Mouse (Mus musculus) testis, postnatal 14 days (tissue): ENCODE data around the gene Phospho1.
"Not testable (repeated sequence)": the region's sequence is repeated elsewhere in the genome, so short reads cannot be mapped to it uniquely, and the experiment has no call there.

Experiments
- DNase-seq: peaks from one replicate; pipeline ENCODE4 v3.0.0; 2021; ENCODE audit warnings: low spot score

The Phospho1 gene

GRCm38 (mm10) chr11:95860071-95860490 lies 35.8 kb downstream of the Phospho1 start:
- DNase-seq, result no peak

GRCm38 (mm10) chr11:95861397-95861796 lies 37.1 kb downstream of the Phospho1 start:
- DNase-seq, result no peak

- DNase-seq, result no peak
These were observed 45.1 kb downstream of the Phospho1 start for GRCm38 (mm10) chr11:95869442-95869841.

- no peak for DNase-seq
These were observed 45.7 kb downstream of the Phospho1 start for GRCm38 (mm10) chr11:95869918-95870470.

- peak; percentile 68 for DNase-seq
These were observed 51.5 kb downstream of the Phospho1 start for GRCm38 (mm10) chr11:95875804-95876203.

- DNase-seq, result peak; percentile 53
These were observed 52.0 kb downstream of the Phospho1 start for GRCm38 (mm10) chr11:95876296-95876695.

GRCm38 (mm10) chr11:95879861-95880260 lies 55.6 kb downstream of the Phospho1 start:
- not testable (repeated sequence) for DNase-seq
